8 mouse cellular contexts compared by ENCODE assay signal in genomic region chr12:81630520-81630914, GRCm38 (mm10). TPM values are rescaled to one million over a fixed set of nuclear protein-coding genes. Genes with fewer than 3 reads are reported as not detected.
DNase-seq lines count a peak whose midpoint lies in the region; ATAC-seq and TF ChIP-seq lines count a peak whose summit lies in the region.

No protein-coding gene starts in this region.

- H3K27me3 ChIP-seq in ES-Bruce4 (ENCODE audit: control insufficient read depth, insufficient read depth, low read length, poor library complexity, severe bottlenecking): peaks cover 2% of the 10 kb centered on the region; the same call in 1 of the 2 replicates
- no peaks in the 10 kb centered on the region for H3K27me3 ChIP-seq in forebrain, postnatal 0 days (ENCODE audit: insufficient read depth, low read length)
- H3K27me3 ChIP-seq in hindbrain, embryonic 10.5 days (ENCODE audit: insufficient read depth, poor library complexity, severe bottlenecking): peaks cover 61% of the 10 kb centered on the region
- no peaks in the 10 kb centered on the region for H3K27me3 ChIP-seq in stomach, postnatal 0 days (ENCODE audit: control insufficient read depth, insufficient read depth, low read length)

- TF ChIP-seq EP300 in ES-Bruce4 (IDR thresholded peaks at IDR 0.05; ENCODE audit: insufficient read depth, low read depth, low read length): no peak
- no peak for TF ChIP-seq EP300 in stomach, postnatal 0 days (optimal IDR thresholded peaks at IDR 0.05)

- peak overlapping the region; percentile 71 for H3K4me3 ChIP-seq in ES-Bruce4 (ENCODE audit: low read depth, low read length)
- H3K4me3 ChIP-seq in forebrain, postnatal 0 days (ENCODE audit: low read depth, low read length): peak overlapping the region; percentile 76
- peak overlapping the region; percentile 77 for H3K4me3 ChIP-seq in hindbrain, embryonic 10.5 days
- peak overlapping the region; percentile 61 for H3K4me3 ChIP-seq in stomach, postnatal 0 days (ENCODE audit: low read depth, low read length)

- intact Hi-C loops in left cerebral cortex, postnatal 14 days (cut with DNase I): no loop called here

- WGBS in forebrain, postnatal 0 days: under 1% methylated on average over 16 of the region's 16 CpGs
- under 1% methylated on average over 16 of the region's 16 CpGs for WGBS in hindbrain, embryonic 10.5 days
- 3% methylated on average over 16 of the region's 16 CpGs for WGBS in stomach, postnatal 0 days

- H3K9me3 ChIP-seq in ES-Bruce4 (replicated peaks; ENCODE audit: control insufficient read depth, insufficient read depth, low read length, poor library complexity, severe bottlenecking): no peaks in the 10 kb centered on the region
- H3K9me3 ChIP-seq in forebrain, postnatal 0 days (ENCODE audit: low read length): no peaks in the 10 kb centered on the region
- no peaks in the 10 kb centered on the region for H3K9me3 ChIP-seq in hindbrain, embryonic 10.5 days
- no peaks in the 10 kb centered on the region for H3K9me3 ChIP-seq in stomach, postnatal 0 days (ENCODE audit: control insufficient read depth, low read length)

- H3K36me3 ChIP-seq in ES-Bruce4 (ENCODE audit: control insufficient read depth, insufficient read depth, low read length, poor library complexity, severe bottlenecking): no peaks in the 10 kb centered on the region
- no peaks in the 10 kb centered on the region for H3K36me3 ChIP-seq in forebrain, postnatal 0 days (ENCODE audit: insufficient read depth)
- H3K36me3 ChIP-seq in hindbrain, embryonic 10.5 days: no peaks in the 10 kb centered on the region
- H3K36me3 ChIP-seq in stomach, postnatal 0 days (ENCODE audit: control insufficient read depth, insufficient read depth, low read length): no peaks in the 10 kb centered on the region

- H3K4me2 ChIP-seq in forebrain, postnatal 0 days (ENCODE audit: low read depth): peak overlapping the region; percentile 78
- H3K4me2 ChIP-seq in stomach, postnatal 0 days (replicated peaks; ENCODE audit: low read depth): peak overlapping the region; percentile 89

- no peak for TF ChIP-seq CTCF in ES-Bruce4 (IDR thresholded peaks at IDR 0.05; ENCODE audit: low read depth, low read length)
- no peak for TF ChIP-seq CTCF in forebrain, postnatal 0 days (IDR thresholded peaks at IDR 0.05; ENCODE audit: low read depth)
- TF ChIP-seq CTCF in stomach, postnatal 0 days (IDR thresholded peaks at IDR 0.05; ENCODE audit: low read depth): no peak

- peak overlapping the region; percentile 64 for H3K9ac ChIP-seq in ES-Bruce4 (ENCODE audit: low read depth, poor library complexity, severe bottlenecking)
- peak overlapping the region; percentile 95 for H3K9ac ChIP-seq in forebrain, postnatal 0 days
- H3K9ac ChIP-seq in stomach, postnatal 0 days (ENCODE audit: low read length): no peak overlapping the region

- no peak for TF ChIP-seq POLR2A in ES-Bruce4 (IDR thresholded peaks at IDR 0.05; ENCODE audit: insufficient read depth, low read length)

- ATAC-seq in forebrain, postnatal 0 days: peak; percentile 86
- ATAC-seq in stomach, postnatal 0 days (ENCODE audit: low FRiP score, low TSS enrichment): peak; percentile 88

- no peak overlapping the region for H3K27ac ChIP-seq in ES-Bruce4 (ENCODE audit: insufficient read depth, low read length)
- H3K27ac ChIP-seq in forebrain, postnatal 0 days (ENCODE audit: low read depth, low read length): peak overlapping the region; percentile 97
- peak overlapping the region; percentile 92 for H3K27ac ChIP-seq in hindbrain, embryonic 10.5 days
- peak overlapping the region; percentile 63 for H3K27ac ChIP-seq in stomach, postnatal 0 days (replicated peaks)

- DNase-seq in cerebellum, adult 11 months: peak; percentile 74
- peak; percentile 88 for DNase-seq in forebrain, postnatal 0 days
- DNase-seq in hindbrain, embryonic 10.5 days (ENCODE audit: low spot score): peak; percentile 40
- DNase-seq in left cerebral cortex, postnatal 14 days (ENCODE audit: low spot score in 2 of 2): peak; percentile 71 to 84
- peak; percentile 63 for DNase-seq in mesoderm, embryonic 11.5 days (ENCODE audit: low read depth, low spot score)
- peak; percentile 84 for DNase-seq in stomach, postnatal 0 days (ENCODE audit: low spot score)
- no peak for DNase-seq in testis, postnatal 10 days (ENCODE audit: low spot score)

- no peaks in the 10 kb centered on the region for H3K4me1 ChIP-seq in ES-Bruce4 (ENCODE audit: control insufficient read depth, insufficient read depth, low read length)
- peaks cover 18% of the 10 kb centered on the region; the same call in 1 of the 2 replicates for H3K4me1 ChIP-seq in forebrain, postnatal 0 days (ENCODE audit: insufficient read depth)
- H3K4me1 ChIP-seq in hindbrain, embryonic 10.5 days (replicated peaks): peaks cover 30% of the 10 kb centered on the region
- H3K4me1 ChIP-seq in stomach, postnatal 0 days (replicated peaks; ENCODE audit: control insufficient read depth, insufficient read depth): 0 out of 2 replicates have a peak, but pooled peaks cover 2% of the 10 kb centered on the region

RNA-seq across cellular contexts. Expression of gene Ttc9, which starts 0.5 kb away (rescaled TPM):
- 1.8 and 2.4 TPM in 2 replicates for polyA plus RNA-seq in ES-Bruce4 (2011; ENCODE audit: insufficient read depth, insufficient read length, low read depth, missing spikeins)
- 54.6 and 64.0 TPM in 2 replicates for total RNA-seq in forebrain, postnatal 0 days (2014; rRNA removed)
- polyA plus RNA-seq in forebrain, postnatal 0 days (2015; fragmentation: Nextera tagmentation; extraction: Ambion mirVana): 18.7 and 19.5 TPM in 2 replicates
- 2.2 and 2.7 TPM in 2 replicates for polyA plus RNA-seq in hindbrain, embryonic 10.5 days (2016; fragmentation: Nextera tagmentation; extraction: Ambion mirVana)
- 10 to 100 TPM; 61.2 to 63.2 TPM for total RNA-seq in left cerebral cortex, postnatal 14 days (2021)
- 4.4 and 5.5 TPM in 2 replicates for polyA plus RNA-seq in stomach, postnatal 0 days (2015; fragmentation: Nextera tagmentation; extraction: Ambion mirVana)

RNA-seq across cellular contexts. Expression of gene Med6, which starts 35.7 kb away (rescaled TPM):
- polyA plus RNA-seq in ES-Bruce4 (2011; ENCODE audit: insufficient read depth, insufficient read length, low read depth, missing spikeins): 70.4 and 74.4 TPM in 2 replicates
- total RNA-seq in forebrain, postnatal 0 days (2014; rRNA removed): 33.9 and 43.2 TPM in 2 replicates
- 34.6 and 39.3 TPM in 2 replicates for polyA plus RNA-seq in forebrain, postnatal 0 days (2015; fragmentation: Nextera tagmentation; extraction: Ambion mirVana)
- polyA plus RNA-seq in hindbrain, embryonic 10.5 days (2016; fragmentation: Nextera tagmentation; extraction: Ambion mirVana): 79.4 and 80.8 TPM in 2 replicates
- 10 to 100 TPM; 21.2 to 26.9 TPM for total RNA-seq in left cerebral cortex, postnatal 14 days (2021)
- polyA plus RNA-seq in stomach, postnatal 0 days (2015; fragmentation: Nextera tagmentation; extraction: Ambion mirVana): 37.4 and 37.6 TPM in 2 replicates
